Mouse (Mus musculus): ENCODE data around the gene Batf. TPM values are rescaled to one million over a fixed set of nuclear protein-coding genes. Genes with fewer than 3 reads are reported as not detected.

Gene Batf
- total and polyA plus RNA-seq, 3 experiments = 14.4 to 19.9 TPM; not detected in 1

DNA sequence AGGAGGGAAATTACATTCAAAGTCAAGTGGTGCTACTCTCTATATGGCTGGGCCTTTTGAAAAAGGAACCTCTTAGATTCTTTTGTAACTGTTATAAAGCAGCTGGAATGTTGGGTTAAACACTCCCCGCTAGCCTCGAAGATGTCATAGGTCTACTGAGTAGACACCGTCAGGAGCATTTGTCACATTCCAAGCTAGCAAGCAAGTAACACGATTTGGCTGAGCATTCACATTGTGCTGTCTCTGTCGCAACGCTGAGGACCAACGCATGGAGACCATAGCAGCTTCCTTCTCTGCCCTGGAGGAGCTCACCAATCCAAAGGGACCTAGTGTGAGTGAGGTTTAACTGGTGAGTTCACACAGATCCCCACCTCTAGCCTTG, 14.4 kb downstream of the Batf start:
- Histone ChIP-seq H3K27me3 (ENCODE audit: control insufficient read depth in 1 of 2, insufficient read depth in 2 of 2, low read length in 2 of 2) (no peaks in the 10 kb centered on the region), H3K9ac (ENCODE audit: control insufficient read depth, low read depth, low read length, poor library complexity, severe bottlenecking) (no peak overlapping the region), H3K36me3 (ENCODE audit: control insufficient read depth in 1 of 2, insufficient read depth in 2 of 2, low read length in 2 of 2) (no peaks in the 10 kb centered on the region), H3K9me3 (replicated peaks; ENCODE audit: insufficient read depth, low read length) (no peaks in the 10 kb centered on the region), H3K27ac (ENCODE audit: control insufficient read depth, low read depth, low read length) (no peak overlapping the region), H3K4me1 (ENCODE audit: control insufficient read depth in 1 of 2, insufficient read depth in 2 of 2, low read length in 2 of 2) (peaks cover 3 to 11% of the 10 kb centered on the region in 2 experiments; a peak in 3 of 4 replicates), H3K4me3 (ENCODE audit: control insufficient read depth in 1 of 2, insufficient read depth in 1 of 2, low read depth in 2 of 2, low read length in 2 of 2) (no peak overlapping the region), H3K79me2 (ENCODE audit: control insufficient read depth, insufficient read depth, low read length, poor library complexity) (no peaks in the 10 kb centered on the region; the same call in 1 of the 2 replicates)
- TF ChIP-seq CHD1 (IDR thresholded peaks at IDR 0.05; ENCODE audit: low read depth, low read length) (no peak), ELF1 (IDR thresholded peaks at IDR 0.05; ENCODE audit: low read depth, low read length) (no peak), ZC3H11A (IDR thresholded peaks at IDR 0.05; ENCODE audit: low read depth, low read length) (no peak), MAFK (IDR thresholded peaks at IDR 0.05; ENCODE audit: borderline replicate concordance, low read depth, low read length) (no peak), SIN3A (IDR thresholded peaks at IDR 0.05; ENCODE audit: low read length) (no peak), E2F4 (IDR thresholded peaks at IDR 0.05; ENCODE audit: borderline replicate concordance, low read depth, low read length) (no peak), ETS1 (IDR thresholded peaks at IDR 0.05; ENCODE audit: low read depth, low read length) (no peak)
- DNase-seq (ENCODE audit: low read depth, low spot score) = no peak

DNA sequence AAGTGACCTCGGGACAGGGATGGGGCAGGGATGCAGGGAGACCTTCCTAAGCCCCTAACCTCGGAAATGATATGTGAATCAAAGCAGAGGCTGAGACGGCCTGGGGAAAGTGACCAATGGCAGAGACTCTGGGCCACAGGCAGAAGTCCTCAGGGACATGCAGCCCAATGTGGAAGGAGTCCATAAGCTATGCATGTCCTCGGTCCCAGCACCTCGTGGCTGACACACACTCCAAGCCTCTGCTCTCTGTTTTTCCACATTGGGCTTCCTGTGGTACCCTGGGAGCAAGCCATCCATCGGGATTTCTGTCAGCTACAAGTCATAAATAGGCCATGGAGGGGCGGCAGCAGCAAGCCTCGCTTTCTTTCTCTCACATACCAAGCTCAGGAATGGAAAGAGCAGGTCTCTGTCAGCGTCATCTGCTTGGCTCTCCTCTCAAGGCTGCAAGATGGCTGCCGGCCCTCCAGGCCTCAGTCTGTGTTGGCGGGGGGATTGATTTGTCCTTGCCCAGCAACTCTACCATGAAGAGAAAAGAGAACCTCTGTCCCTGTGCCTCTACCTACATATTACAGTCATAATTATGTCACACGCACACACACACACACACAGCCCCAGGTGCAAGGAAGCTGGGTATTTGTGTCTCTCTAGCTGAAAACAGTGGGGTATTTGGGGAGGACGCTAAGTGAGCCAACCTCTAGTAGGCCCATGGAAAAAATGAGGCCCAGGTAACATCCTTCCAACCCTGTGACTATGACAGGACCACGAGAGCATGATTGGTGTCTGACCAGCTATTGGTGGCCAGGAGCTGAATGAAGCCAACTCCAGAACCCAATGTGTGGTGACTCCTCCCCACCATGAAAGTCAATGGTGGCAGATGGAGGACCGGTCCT, 15.9 kb downstream of the Batf start:
- Histone ChIP-seq H3K27ac (ENCODE audit: control insufficient read depth, low read depth, low read length) (no peak overlapping the region), H3K27me3 (ENCODE audit: control insufficient read depth in 1 of 2, insufficient read depth in 2 of 2, low read length in 2 of 2) (no peaks in the 10 kb centered on the region), H3K4me1 (ENCODE audit: control insufficient read depth in 1 of 2, insufficient read depth in 2 of 2, low read length in 2 of 2) (peaks cover 3 to 15% of the 10 kb centered on the region in 2 experiments; a peak in 3 of 4 replicates), H3K36me3 (ENCODE audit: control insufficient read depth in 1 of 2, insufficient read depth in 2 of 2, low read length in 2 of 2) (peaks cover 0 to 3% of the 10 kb centered on the region in 2 experiments; a peak in 1 of 4 replicates), H3K9me3 (replicated peaks; ENCODE audit: insufficient read depth, low read length) (no peaks in the 10 kb centered on the region), H3K79me2 (ENCODE audit: control insufficient read depth, insufficient read depth, low read length, poor library complexity) (no peaks in the 10 kb centered on the region; the same call in 1 of the 2 replicates), H3K9ac (ENCODE audit: control insufficient read depth, low read depth, low read length, poor library complexity, severe bottlenecking) (no peak overlapping the region), H3K4me3 (ENCODE audit: control insufficient read depth in 1 of 2, insufficient read depth in 1 of 2, low read depth in 2 of 2, low read length in 2 of 2) (no peak overlapping the region)
- TF ChIP-seq MXI1 (IDR thresholded peaks at IDR 0.05; ENCODE audit: low read depth, low read length) = no peak
- TF ChIP-seq CHD1 (IDR thresholded peaks at IDR 0.05; ENCODE audit: low read depth, low read length) = no peak
- no peak for TF ChIP-seq BHLHE40 (IDR thresholded peaks at IDR 0.05; ENCODE audit: borderline replicate concordance, low read depth, low read length)
- TF ChIP-seq ZMIZ1 (IDR thresholded peaks at IDR 0.05; ENCODE audit: low read depth, low read length) = no peak
- TF ChIP-seq USF2 (IDR thresholded peaks at IDR 0.05; ENCODE audit: borderline replicate concordance in 1 of 2, insufficient read depth in 1 of 2, low read depth in 1 of 2, low read length in 2 of 2) = no peak
- no peak for TF ChIP-seq ELF1 (IDR thresholded peaks at IDR 0.05; ENCODE audit: low read depth, low read length)
- no peak for TF ChIP-seq CTCF (IDR thresholded peaks at IDR 0.05 in 2 of 3, conservative IDR thresholded peaks at IDR 0.05 in 1 of 3; ENCODE audit: control insufficient read depth in 1 of 3, insufficient read depth in 1 of 3, low read depth in 2 of 3, low read length in 3 of 3, poor library complexity in 1 of 3, severe bottlenecking in 1 of 3)
- TF ChIP-seq SMC3 (IDR thresholded peaks at IDR 0.05; ENCODE audit: low read depth, low read length) = no peak
- TF ChIP-seq JUND (IDR thresholded peaks at IDR 0.05; ENCODE audit: low read depth, low read length) = no peak
- no peak for TF ChIP-seq RAD21 (IDR thresholded peaks at IDR 0.05; ENCODE audit: low read depth, low read length)
- no peak for TF ChIP-seq ETS1 (IDR thresholded peaks at IDR 0.05; ENCODE audit: low read depth, low read length)
- no peak for TF ChIP-seq USF1 (IDR thresholded peaks at IDR 0.05; ENCODE audit: low read depth, low read length)
- no peak for DNase-seq (ENCODE audit: low read depth, low spot score)
